Mouse (Mus musculus): ENCODE data around the gene Gm4791. TPM values are rescaled to one million over a fixed set of nuclear protein-coding genes. Genes with fewer than 3 reads are reported as not detected.

Gm4791 gene
- total RNA-seq (2021), result not detected in 2 replicates
- long read RNA-seq, experiment 1, result 0 reads
- long read RNA-seq, experiment 2, result 0 reads

- no peak for DNase-seq
These were observed at the start of gene Gm4791 for GRCm38 (mm10) chr9:46998338-46998791. Gene Gm4791, plus strand, starts transcription at chr9:46998741.

- DNase-seq, result no peak
These were observed 42.3 kb upstream of the Gm4791 start for GRCm38 (mm10) chr9:46956286-46956685.

DNA sequence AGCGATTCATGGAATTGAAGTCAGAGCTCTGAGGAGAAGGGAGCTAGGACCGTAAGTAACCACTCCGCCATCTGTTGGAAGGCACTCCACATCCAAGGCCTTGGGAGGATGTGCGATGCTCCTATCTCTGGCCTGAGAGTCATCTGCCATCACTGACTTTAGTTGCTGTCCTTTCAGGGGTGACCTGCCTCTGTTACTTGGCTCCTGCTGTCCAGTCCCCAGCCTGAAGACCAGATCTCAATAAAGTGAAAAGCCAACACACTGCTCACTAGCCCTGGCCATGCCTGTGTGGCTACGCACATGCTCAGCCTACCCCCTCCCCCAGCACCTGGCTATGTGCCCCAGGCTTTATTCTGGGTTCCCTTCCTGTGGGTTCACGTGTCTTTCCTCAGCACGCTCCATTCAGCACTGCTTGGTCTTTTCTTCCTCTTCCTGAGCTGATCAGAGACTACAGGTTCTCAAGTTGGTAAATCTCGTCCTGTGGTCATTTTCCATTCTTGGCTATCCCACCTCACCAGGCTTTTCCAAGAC, 41.1 kb upstream of the Gm4791 start:
- no peak for DNase-seq

DNA sequence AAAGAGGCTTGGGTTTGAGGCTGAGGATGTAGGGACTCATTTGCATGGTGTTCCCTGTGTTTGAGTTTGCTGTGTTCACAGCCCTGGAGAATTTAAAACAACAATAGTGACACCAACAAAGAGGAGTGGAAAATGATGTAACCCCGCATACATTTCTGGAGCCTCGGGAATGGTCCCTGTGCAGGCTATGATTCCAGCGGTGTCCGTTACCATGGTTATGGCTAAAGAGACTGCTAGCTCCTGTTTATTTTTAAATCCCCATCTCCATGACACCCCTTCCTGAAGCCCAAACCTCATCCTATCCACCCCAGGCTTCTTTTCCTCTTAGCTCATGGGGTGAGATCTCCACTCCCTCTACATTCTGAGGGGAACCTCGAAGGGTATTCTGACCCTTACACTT, 32.5 kb upstream of the Gm4791 start:
- DNase-seq, result no peak

- DNase-seq, result no peak
These were observed 29.6 kb upstream of the Gm4791 start for GRCm38 (mm10) chr9:46968970-46969369.

DNA sequence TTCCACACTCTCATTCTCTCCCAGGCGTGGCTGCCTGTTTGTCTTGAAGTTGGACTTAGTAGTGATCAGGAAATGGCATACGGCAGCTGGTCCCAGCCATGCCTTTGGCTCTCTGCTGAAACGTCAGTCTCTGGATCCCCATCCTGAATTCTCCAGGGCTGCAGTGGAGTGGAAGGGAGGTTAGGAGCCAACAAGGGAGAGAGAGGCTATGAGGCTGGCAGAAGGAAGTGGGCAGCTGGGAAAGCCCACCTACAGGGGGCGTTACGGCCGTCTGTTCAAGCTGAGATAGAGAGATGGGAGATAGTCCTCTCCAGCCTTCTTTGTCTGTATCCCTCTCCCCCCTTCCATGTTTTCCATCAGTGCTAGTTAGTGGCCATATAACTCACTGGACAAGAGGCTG, 29.1 kb upstream of the Gm4791 start:
- no peak for DNase-seq

DNA sequence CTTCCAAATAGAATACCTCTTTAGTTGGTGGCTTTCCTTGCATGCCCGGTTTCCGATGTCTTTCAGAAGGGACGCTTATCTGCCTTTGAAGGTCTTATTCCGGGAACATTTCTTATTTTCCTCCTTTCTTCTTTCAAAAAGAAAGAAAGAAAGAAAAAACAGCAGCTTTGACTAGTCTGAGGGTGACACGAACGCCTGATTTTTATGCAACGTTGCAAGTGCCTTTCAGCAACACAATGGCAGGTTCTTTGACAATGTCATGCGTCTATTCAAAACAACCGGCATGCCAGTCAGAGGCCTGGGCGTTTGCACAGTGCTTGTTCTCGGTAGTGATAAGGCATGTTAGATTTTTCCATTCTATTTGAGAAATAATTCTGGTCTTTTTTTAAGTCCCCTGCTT, 19.7 kb upstream of the Gm4791 start:
- no peak for DNase-seq

DNA sequence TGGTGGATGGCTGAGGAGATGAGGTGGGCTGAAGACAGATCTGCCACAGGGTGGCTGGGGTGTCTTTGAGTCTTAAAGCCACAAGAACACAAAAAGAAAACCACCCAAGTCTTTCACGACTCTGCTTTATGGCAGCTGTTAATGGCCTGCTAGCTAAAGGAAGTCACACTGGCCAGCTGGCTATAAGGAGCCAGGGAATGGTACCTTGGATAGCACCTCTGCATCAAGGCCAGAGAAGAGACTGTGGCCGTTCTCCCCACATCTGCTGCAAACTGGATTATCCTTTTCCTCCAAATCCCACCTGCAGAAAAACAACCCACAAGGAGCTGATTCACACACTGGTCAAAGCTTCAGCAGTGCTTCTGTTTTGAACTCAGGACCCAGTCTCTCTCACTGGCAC, 18.4 kb upstream of the Gm4791 start:
- peak; percentile 21 for DNase-seq

- no peak for DNase-seq
These were observed 15.1 kb upstream of the Gm4791 start for GRCm38 (mm10) chr9:46983471-46983870.

DNA sequence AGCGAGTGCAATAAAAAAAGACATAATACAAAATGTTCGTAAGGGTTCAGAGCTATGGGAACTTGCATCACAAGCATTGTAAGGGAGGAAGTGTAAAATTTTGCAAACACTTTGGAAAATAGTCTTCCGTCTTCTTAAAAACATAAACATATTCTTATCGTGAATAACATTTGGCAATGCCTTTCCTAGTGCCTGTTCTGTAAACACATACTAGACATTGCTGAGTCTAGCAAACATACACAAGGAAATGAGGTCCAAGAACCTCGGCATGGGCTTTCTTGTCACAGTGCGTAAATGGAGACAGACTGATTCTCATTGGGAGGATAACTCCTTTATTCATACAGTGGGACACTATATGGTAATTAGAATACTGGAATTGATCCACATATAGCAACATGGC, 43.0 kb downstream of the Gm4791 start:
- DNase-seq, result no peak

Data from adrenal gland, postnatal 14 days (tissue).